Mouse (Mus musculus): ENCODE data around the gene Plcb4.

GRCm38 (mm10) chr2:135886081-135886679 is 227.4 kb downstream of the Plcb4 start:
- TF ChIP-seq CTCF (IDR thresholded peaks at IDR 0.05; ENCODE audit: low read depth) (no peak), EP300 (optimal IDR thresholded peaks at IDR 0.05) (no peak)
